Mouse (Mus musculus) stomach, postnatal 0 days (tissue): ENCODE measurements around the gene Ugt1a8.

Source experiments
- CTCF ChIP-seq: IDR thresholded peaks from 2 replicates; pipeline ENCODE4 v1.5.1; 2016; ENCODE audit warnings: antibody characterized with exemption, low read depth, mild to moderate bottlenecking, moderate library complexity
- EP300 ChIP-seq: optimal IDR thresholded peaks from 2 replicates; pipeline ENCODE3; 2016; ENCODE audit warnings: antibody characterized with exemption

DNA sequence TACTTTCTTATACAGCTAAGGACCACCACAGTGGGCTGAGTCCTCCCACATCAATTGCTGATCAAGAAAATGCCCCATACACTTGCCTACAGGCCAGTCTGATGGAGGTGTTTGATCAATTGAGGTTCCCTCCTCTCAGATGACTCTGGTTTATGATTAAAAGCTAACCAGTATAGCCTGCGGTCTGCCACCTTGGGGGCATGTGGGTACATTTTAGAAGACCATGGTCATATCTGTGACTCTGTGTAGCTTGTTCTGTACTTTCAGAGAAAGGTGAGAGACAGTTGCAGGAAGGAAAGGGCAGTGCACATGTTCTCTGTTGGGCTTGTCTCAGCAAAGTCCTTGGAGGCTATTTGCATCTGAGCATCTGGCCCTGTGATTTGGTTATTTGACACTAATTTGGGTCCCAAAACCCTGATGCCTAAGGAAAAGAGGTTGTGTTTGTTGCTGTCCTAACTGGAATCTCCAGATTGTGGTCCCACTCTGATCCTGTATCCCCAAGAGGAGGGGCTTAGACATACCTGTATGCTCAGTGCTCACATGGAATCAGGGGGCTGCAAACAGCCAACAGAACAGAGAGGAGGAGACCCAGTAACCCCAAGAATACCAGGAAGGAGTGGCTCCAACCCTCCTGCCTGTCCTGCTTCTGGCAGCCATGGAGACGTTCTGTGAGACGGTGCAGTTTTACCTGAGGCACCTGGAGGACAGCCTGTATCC is 145.2 kb downstream of the Ugt1a8 start:
- TF ChIP-seq CTCF = no peak
- TF ChIP-seq EP300 = no peak
